Mouse (Mus musculus) inflammation-experienced regulatory T-cells, adult 6 months (primary cell): ENCODE data around the gene Nxnl1. TPM values are rescaled to one million over a fixed set of nuclear protein-coding genes. Genes with fewer than 3 reads are reported as not detected.
A peak's percentile ranks its signal among the peaks of the same experiment; 100 is the strongest.

Experiments used
- ATAC-seq: one replicate; pipeline ENCODE4 v1.8.0; 2017
- polyA plus RNA-seq, 3 experiments: library from polyadenylated mRNA; unstranded; fragments of 100-300 nt; shearing (Covaris generic); gene quantifications; one replicate each; pipeline ENCODE4 v1.2.1; 2017

Gene Nxnl1
- under 1 TPM in 1 of 3 experiments, not detected in 2; 0.13 TPM for polyA plus RNA-seq

DNA sequence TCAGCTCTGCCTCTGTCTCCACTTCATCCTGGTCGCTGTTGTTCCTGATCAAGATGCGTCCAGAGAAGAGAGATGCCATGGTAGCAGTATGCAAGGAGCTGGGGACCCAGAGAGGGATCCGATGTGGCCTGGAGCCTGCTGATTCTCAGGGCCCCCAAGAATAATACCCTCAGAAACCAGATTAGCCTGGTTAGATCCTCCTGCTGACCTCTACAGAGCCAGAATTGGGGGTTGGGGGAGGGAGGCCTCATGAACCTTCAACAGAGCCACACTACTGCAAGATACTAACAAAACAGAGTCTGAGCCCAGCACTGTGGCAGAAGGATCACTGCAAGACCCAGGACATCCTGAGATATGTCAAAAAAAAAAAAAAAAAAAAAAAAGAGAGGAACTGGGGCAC, at the start of gene Nxnl1:
TSS of gene Nxnl1 (minus strand) at position 101 of the 400 bp plus-strand sequence.
- no peak for ATAC-seq

DNA sequence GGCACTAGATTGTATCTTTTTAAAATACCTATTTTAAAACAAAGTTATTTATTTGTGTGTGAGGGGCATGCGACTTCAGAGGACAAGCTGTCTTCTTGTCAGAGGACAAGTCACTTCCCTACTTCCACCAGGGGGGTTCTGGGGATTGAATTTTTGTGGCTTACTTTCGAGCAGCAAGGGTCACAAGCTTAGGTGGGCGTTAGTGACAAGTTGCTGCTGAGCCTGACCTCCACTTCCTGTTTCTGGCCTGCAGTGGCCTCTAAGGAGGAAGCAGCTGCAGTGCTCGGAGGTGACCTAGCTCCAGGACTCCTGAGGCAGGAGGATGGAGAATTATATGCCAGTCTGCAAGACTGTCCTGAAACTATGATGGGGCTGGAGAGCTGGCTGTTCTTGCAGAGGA, 47.0 kb upstream of the Nxnl1 start:
- no peak for ATAC-seq

DNA sequence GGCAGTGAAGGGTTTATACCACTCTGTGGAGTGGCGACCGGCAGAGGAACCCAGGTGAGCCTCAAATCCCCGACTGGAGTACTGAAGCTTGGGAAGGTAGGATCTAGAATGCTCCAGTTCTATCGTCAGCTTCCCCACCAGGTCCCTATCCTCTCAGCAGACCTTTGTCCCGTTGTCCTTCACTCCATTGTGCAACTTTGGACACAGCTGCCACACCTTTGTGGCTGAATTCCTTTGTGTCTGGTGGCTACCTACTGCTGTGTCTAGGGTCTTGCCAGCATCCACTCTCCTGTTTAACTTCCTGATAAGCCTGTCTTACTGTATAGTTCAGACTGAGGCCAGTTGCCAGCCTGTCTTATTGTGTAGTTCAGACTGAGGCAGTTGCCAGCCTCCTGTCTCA, 45.7 kb upstream of the Nxnl1 start:
- ATAC-seq: no peak

DNA sequence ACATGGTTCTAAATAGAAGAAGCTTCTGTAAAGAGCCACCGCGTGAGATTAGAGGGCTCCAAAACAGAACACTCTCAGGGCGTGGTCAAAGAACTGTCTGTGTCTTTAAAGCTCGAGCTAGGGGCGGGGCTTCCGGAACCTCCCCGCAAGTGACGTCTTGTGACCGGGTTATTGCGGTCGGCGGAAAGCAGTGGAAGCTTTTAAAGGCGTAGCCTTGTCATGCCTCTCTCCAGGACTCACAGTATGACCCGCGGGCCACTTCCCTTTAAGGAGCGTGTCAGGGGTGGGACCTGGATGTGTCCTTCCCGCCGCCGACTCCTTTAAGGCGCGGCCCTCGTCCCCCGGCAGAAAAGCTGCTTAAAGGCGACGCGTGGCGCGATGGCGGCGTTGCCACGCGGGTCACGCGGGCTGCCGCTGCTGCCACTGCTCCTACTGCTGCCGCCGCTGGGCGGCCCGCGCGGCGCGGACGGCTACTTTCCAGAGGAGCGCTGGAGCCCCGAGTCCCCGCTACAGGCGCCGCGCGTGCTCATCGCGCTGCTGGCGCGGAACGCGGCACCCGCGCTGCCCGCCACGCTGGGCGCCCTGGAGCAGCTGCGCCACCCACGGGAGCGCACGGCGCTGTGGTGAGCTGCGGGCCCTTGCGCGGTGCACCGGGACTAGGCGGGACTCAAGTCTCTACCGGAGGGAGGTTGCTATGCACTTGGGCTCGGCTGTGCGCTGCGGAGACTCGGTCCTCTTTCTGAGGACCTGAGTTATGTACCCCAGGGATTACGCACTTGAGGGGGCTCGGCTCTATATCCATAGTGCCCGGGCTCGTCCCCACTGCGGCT, 44.6 kb upstream of the Nxnl1 start, which contains the start of gene Colgalt1:
TSS of gene Colgalt1 (plus strand) at position 177 of the 830 bp plus-strand sequence.
- ATAC-seq: peak; percentile 99

DNA sequence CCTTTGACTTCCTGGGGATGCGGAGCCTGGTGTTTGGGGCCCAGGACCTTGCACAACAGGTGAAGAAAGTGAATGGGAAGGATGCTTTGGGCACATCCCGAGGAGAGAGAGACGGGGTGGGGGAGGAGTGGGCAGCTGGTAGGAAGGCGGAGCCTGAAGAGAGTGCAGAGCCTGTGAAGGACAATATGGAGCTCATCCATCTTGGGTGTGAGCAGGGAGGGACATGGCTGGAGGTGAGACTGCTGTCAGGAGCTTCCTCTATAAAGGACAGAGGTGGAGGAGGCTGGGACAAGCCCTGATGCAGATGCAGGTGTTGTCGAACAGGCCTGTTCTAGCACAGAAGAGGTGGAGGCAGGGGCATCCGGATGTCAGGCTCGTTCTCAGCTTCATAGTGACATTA, 37.6 kb upstream of the Nxnl1 start:
- no peak for ATAC-seq

DNA sequence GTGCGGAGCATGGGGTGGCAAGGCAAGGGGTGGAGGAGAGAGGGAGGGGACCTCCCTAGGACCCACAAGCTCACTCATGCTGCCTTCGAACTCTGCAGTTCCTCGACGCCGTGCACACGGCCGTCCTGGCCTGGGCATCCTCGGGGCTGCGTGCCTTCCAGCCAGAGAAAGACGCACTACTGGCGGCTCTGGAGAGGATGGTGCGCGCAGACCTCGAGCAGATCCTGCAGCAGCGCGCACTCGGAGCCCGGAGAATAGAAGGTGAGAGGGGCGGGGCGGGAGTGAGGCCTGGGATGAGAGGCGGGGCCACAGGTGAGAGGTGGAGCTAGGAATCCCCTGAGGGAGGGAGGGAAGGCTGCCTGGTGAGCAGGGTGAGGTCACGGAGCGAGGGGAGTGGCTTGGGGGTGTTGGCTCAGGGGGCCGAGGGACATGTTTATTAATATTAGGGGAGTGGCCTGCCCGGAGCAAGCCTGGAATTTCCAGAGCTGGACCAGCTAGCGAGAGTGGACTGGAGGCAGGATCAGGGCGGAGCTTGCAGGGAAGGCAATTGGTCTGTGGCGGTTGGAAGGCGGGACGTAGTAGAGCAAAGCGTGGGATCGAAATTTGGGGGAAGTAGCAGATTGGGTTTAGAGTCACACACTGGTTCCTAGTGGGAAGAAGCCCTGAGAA, 36.4 kb upstream of the Nxnl1 start:
- ATAC-seq: no peak

DNA sequence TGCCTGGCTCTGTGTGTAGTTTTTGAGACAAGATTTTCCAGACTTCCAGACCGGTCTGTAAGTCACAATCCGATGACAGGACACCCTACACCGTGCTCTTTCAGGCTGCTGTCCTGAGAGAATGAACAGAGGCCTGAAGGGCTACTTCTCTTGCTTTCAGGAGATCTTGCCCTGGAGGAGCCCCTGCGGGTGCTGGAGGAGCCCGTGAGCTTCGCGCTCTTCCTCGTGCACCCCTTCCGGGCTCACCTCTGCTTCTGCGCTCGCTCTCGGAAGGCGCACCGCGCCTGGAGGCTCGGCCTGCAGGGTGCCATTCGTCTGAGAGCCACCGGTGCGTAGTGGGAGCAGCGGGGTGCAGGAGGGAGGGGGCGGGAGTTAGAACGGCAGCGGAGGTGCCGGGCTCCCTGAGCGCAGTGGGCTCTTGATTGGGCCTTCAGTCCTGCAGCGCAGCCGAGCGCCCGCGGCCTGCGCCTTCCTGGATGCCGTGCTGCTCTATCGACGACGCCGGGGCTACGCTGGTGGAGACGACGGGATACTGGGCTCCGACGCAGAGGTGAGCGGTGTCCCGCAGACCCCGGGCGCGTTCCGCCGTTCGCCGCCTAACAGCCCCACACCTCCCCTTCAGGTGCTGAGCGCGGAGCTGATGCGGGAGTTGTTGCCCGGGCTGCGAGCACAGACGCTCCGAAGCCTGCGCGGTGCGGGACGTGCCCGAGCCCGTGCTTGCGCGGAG, 35.7 kb upstream of the Nxnl1 start:
- ATAC-seq: peak; percentile 21

DNA sequence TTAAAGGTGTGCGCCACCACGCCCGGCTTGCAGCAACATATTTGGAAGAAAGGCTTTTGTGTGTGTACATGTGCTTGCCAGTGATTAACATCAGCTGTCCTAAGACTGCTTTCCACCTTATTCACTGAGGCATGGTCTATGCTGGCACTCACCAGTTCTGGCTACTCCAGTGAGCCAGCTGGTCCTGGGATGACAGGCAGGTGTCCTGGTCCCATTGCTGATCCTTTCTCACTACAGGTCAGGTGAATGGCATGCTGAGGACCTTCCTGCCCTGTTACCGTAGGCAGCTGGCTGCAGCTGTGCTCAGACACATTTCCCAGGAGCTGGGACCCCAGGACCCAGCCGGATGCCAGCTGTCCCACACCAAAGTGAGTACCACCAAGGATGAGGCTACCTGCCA, 32.4 kb upstream of the Nxnl1 start:
- no peak for ATAC-seq

DNA sequence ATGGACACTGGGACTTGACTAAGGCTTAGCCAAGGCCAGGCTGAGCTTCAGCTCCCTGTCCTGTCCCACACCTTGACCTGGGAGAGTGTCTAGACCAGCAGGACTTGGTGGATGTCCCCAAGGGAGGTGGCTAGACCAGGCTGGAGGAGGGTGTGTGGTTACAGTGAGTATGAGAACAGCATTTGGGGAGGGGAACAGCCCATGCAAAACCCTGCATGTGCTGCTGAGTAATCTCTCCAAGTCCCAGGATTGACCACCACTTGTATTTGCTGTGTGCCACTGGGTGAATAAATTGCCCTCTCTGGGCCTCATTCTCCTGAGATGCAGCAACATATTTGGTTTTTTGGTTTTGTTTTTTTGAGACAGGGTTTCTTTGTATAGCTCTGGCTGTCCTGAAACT, 32.0 kb upstream of the Nxnl1 start:
- no peak for ATAC-seq

DNA sequence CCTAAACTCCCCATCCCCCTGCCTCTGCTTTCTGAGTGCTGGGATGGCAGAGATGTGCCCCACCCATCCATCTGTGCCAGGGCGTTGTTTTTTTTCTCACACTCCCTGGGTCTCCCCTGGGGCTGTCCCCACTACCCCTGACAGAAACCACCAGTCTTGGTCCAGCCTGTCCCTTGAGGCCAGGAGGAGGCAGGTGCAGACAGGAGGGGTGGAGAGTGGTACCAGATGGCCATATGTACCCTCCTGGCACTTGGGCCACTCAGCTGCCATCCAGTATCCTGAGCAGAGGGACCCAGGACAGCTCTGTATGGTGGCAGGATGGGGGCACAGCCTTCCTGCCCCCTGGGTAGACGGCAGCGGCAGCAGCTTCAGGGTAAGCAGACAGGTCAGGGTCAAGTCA, 31.1 kb upstream of the Nxnl1 start, which contains the start of gene Fam129c:
TSS of gene Fam129c (plus strand) at position 198 of the 400 bp plus-strand sequence.
- no peak for ATAC-seq

DNA sequence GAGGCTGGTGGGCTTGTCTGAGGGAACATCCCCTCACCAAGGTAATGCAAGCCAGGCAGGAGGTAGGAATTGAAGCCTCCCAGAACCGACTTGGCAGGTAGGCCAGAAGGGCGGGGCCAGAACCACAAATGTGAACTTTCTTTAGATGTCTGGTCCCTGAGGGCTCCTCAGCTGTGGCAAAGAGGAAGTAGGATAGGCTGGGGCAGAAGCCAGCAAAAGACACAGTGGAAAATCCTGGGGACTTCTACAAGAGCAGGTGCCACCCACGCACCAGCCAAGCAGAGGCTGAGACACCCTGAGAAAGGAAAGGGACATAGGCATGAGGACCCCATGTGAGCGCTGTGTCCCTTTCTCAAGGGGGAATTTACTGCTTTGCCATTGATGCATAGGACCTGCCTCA, 30.4 kb upstream of the Nxnl1 start:
- no peak for ATAC-seq

DNA sequence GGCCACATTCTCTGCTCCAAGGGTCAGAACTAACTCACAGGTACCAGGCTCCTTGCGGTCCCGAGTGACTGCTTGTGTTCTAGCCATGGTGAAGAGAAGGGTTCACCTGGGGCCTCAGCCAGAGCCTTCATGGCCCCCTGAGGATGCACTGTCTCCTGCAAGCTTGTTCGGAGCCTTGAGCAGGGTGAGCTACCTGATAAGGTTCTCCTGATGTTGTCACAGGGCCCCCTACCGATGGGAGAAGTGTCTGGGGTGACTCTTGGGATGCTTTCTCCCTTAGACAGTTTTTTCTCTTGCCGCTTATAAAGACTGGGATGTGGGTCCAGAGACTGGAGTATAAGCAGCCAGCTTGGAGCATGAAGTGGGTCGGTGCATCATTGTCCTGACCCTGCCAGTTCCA, 30.0 kb upstream of the Nxnl1 start:
- ATAC-seq: no peak

DNA sequence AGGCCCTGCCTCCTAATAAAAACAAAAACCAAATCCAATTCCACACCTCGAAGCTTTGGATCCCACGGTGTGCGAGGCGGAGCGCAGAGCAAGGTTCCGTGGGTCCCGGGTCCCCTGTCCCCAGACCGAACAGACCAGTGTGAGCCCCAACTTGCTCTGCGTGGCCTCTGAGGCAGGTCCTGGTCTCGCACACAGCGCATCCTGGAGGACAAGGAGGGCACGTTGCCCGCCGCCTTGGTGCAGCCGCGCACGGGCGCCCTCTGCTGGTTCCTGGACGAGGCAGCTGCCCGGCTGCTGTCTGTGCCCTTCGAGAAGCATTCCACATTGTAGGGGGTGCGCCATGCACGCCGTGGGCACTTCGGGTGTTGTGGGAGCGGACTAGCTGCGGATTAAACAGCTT, 29.5 kb upstream of the Nxnl1 start:
- ATAC-seq: peak; percentile 47

DNA sequence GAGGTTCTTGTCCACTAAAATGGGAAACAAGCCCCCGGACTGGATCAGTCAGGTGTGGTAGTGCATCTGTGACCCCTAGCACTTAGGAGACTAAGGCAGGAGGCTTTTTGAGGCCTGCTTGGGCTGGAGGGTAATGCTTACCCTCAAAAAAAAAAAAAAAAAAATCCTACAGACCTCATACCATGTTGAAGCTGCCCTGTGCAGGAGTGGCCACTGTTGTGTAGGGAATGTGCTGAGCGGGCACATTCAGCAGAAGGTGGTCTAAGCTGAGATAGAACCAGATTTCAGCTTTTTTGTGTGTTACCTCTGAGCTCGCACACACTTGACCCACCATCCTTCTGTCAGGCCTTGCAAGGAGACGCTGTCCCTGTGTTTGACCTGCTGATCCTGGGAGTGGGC, 27.9 kb upstream of the Nxnl1 start:
- no peak for ATAC-seq

DNA sequence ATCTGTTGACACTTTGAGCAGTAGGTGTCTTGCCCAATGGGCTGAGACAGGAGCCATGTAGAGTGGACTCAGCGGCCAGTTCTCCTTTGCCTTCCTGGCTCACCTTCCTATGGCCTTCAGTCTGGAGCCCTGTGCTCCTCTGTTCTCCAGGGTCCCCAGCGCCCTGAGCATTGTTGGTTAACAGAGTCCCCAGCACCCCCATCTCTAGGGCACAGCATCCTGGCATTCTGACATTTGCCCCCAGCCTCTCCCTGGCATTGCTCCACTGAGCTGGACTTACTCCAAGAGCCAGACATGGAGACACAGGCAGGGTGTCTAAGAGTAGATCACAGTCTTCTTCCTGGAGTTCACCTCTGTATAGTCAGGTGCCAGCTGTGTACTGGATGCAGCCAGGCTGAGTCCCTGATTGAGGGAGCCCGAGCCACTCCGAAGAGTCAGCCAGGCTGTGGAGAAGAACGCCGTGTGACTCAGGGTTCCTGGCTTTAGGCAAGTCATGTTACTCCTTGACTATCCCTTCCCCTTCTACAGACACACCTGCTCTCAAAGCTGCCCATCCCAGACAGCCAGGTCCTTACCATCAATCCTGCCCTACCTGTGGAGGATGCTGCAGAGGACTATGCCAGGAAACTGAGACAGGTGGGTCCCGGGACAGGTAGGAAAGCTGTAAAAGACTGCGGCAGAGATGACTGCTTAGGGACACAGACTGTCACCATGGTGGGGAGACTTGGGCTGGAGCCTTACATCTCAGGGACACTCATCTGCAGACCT, 27.3 kb upstream of the Nxnl1 start:
- ATAC-seq: no peak

DNA sequence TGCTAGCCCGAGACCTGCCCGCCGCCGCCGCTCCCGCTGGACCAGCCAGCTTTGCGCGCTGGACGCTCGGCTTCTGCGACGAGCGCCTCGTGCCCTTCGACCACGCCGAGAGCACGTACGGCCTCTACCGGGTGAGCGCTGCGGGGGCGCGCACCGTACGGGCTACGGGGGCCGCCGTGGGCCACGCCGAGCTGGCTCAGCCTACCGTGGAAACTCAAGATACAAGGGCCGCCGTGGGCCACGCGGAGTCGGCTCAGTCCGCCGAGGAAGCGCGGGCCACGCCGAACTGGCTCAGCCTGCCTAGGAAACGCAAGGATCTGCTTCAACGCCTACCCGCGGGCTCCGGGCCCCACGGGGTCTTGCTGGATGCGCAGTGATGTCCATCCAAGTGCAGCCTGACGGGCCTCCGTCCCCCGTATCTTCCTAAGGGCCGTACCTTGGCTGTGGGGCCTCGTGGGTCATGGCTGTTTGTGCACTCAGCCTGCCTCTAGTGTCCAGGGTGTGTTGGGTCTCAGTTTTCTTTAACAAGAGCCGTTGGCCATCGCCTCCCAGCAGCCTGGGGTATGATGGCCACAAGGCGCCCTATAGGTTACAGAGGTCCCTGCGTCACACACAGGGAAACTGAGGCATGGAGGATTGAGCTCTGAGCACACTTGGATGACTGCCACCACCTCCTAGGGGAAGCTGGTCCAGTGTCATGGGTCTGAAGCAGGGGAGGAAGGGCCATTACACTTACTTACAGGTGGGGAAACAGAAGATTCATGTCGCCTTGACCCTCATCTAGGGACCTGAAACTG, 26.2 kb upstream of the Nxnl1 start:
- peak; percentile 41 for ATAC-seq

DNA sequence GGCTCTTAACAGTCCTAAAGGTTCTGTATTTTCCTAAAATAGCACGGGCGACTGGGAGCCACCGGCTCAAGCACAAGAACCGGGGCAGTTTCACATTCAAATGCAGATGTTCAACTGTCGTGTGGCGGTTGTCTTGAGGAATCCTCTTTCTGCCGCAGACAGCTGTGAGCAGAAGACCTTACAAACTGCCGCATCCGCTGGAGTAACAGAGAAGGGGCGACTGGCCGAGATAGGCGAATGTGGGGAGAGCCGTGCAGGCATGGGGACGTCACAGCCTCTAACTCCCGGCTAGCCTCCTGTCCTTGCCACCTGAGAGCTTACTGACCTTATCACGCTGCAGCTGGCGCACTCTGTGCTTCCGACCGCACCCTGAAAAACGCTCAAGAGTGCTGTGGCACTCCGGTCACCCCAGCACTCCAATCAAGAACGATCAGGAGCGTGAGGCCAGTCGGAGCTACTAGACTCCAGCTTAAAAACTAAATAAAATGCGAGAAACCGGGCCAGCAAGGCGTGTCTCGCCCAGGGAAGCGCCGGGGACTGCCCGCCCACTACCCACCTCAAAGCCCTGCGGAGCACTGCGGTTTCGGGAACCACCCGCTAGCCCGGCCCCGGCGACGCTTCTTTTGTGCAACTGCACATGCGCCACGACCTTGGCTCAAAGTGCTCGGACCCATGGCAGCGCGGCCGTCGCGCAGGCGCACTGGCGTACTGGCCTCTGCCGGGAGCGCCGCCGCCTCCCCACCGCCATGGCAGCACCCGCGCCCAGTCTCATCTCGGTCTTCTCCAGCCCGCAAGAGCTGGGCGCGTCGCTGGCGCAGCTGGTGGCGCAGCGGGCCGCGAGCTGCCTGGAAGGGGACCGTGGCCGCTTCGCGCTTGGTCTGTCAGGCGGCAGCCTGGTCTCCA, 25.3 kb upstream of the Nxnl1 start, which contains the start of gene Pgls:
TSS of gene Pgls (plus strand) at position 706 of the 903 bp plus-strand sequence.
- peak; percentile 83 for ATAC-seq

DNA sequence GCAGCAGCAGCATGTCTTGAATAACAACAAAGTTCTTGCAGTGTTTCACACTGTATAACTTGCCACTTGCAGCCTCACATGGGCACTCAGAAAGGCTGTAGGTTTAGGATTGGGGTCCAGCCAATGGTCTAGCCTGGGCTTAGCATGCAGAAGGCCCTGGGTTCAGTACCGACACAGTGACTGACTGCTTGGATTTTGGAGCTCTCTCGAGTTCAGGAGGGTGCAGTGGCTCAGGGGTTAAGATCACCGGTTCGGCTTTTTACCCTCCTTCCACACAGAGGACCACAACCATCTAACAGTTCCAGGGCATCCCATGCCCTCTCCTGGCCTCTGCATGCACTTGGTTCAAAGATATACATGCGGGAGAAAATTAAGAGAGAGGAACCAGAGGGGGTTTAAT, 24.6 kb upstream of the Nxnl1 start:
- no peak for ATAC-seq

DNA sequence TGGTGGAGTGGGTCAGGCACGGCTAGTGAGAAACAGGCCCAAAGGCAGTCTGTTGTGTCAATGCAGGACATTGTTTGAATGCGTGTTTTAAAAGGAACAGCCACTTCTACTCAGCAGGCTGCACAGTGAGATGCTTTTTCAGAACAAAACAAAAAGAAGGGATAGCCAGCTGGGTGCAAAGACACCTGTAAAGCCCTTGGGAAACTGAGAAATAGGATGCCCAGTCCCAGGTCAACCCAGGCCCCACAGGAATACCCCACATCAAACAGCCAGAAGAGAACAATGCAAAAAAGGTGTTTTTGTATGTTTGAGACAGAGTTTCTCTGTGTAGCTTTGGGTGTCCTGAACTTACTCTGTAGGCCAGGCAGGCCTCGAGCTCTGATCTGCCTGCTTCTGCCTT, 22.4 kb upstream of the Nxnl1 start:
- ATAC-seq: no peak

DNA sequence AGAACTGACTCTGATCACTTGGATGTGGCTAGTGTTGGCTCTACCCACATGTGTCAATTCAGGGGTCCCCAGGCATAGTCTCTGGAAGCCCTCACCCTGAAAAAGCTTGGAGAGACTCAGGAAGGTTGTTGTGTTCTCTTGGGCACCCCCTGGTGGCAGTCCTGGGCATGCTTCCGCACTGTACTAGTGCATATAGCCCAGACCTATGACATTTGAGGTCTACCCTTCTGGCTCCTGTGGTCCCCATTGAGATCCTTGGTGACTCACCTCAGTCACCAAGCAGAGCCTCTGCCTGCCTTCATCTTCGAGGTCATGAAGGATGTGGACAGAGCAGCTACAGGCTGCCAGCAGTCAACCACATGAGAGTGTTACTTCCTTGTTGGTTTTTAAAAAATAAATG, 20.5 kb upstream of the Nxnl1 start:
- no peak for ATAC-seq

DNA sequence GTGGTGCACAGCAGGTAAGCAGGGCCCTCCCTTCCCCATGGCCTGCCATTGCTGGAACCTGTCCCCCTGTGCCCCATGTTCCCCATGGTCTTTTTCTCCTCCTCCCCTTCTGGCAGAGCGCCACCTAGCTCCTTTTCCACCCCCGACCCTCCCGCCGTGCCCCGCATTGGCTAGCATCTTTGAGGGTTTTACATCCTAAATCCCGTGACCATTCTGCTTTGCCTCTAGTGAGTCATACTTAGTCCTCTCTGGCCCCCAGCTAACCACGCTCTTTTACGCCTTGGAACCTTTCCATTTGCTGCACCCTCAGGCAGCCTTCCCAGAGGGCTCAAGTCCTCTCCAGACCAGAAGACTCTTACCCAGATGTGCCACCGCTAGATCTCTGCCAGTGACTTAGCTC, 13.8 kb upstream of the Nxnl1 start:
- ATAC-seq: no peak
